Mouse (Mus musculus): ENCODE results near the gene G0s2. TPM values are rescaled to one million over a fixed set of nuclear protein-coding genes. Genes with fewer than 3 reads are reported as not detected.

G0s2 gene
- 400 and 1,056 TPM in 2 replicates for polyA plus RNA-seq (2012; rRNA removed; ENCODE audit: low replicate concordance)

DNA sequence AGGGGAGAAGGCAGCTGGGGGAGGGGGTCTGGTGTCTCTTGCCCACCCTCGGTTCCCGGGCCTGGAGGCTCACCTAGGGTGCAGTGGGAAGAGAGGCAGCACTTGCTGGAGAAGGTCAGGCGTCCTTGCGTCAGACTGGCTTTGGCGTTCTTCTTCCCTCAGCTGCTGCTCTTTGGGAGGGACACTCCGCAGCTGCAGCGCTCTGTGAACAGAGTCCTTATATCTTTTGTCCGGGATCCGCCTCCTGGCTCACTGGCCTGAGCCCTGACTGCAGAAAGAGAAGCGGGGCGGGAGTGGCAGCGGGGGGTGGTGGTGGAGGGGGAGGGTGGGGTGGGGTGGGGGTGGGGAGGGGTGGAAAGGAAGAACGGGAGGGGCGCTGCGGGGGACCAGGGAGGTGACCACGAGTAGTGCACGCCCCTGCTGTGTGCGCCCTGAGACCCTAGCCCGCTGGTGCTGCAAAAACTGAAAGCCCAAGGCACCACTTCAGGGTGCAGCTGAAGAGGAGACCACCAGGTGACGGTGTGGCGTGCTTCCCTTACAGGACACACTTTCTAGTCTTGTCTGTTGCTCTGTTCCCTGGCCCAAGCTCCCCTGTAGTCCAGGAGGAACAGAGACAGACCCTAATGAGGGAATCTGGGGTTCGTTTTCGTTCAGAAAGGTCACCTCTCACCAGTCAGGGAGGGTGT lies at the start of gene G0s2:
G0s2 (minus strand) TSS at position 302 of the 686 bp plus-strand sequence.

DNA sequence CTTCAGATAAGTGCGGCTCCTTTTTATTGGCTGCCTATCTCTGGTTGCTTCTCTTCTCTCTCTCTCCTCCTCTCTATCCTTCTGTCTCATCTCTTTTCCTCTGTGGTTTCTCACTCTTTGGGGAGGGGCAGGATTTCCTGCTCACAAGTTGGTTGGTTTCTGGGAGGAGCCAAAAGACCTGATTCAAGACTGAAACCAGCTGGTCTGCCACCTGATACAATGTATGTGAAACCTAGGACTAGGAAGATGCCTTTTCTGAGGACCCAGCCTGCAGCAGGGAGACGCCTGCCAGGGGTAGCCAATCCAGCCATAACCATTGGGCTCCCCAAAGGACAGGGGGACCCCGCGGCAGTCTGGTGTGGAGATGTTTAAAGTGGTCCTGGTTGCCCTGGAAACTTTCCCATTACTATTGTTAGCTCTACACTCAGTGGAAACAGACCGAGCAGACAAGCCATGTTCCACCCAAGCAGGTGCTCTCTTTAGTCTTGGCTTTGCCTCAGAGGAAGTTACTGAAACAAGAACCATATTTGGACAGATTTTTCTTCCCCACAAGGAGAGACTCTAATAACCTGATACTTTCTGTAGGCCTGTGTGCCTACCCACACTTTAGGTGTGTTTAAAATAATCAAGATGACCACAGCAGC lies 8.9 kb downstream of the G0s2 start, which contains the start of gene Hsd11b1:
Hsd11b1 (minus strand) TSS at position 121 of the 644 bp plus-strand sequence.

Other genes with a start within 250 kb of the G0s2 start
- 0.10 and 0.27 TPM in 2 replicates for gene Syt14, start 237.4 kb downstream of the G0s2 start, polyA plus RNA-seq (2012; rRNA removed; ENCODE audit: low replicate concordance)
- gene Diexf, start 142.9 kb downstream of the G0s2 start, polyA plus RNA-seq (2012; rRNA removed; ENCODE audit: low replicate concordance) = 14.7 and 25.0 TPM in 2 replicates
- 1.5 and 88.0 TPM in 2 replicates for gene Irf6, start 120.1 kb downstream of the G0s2 start, polyA plus RNA-seq (2012; rRNA removed; ENCODE audit: low replicate concordance)
- 2.8 and 4.1 TPM in 2 replicates for gene A130010J15Rik, start 105.2 kb downstream of the G0s2 start, polyA plus RNA-seq (2012; rRNA removed; ENCODE audit: low replicate concordance)
- 1.3 and 3.4 TPM in 2 replicates for gene Traf3ip3, start 71.5 kb downstream of the G0s2 start, polyA plus RNA-seq (2012; rRNA removed; ENCODE audit: low replicate concordance)
- gene Lamb3, start 65.5 kb downstream of the G0s2 start, polyA plus RNA-seq (2012; rRNA removed; ENCODE audit: low replicate concordance) = 3.5 and 12.5 TPM in 2 replicates
- gene Hsd11b1, start 9.1 kb downstream of the G0s2 start, polyA plus RNA-seq (2012; rRNA removed; ENCODE audit: low replicate concordance) = 27.9 and 122 TPM in 2 replicates
- 1.3 and 5.8 TPM in 2 replicates for gene Camk1g, start 97.1 kb upstream of the G0s2 start, polyA plus RNA-seq (2012; rRNA removed; ENCODE audit: low replicate concordance)

All from subcutaneous adipose tissue, adult 2 months (tissue).